Mouse (Mus musculus): ENCODE measurements around the gene Pomgnt1. TPM values are rescaled to one million over a fixed set of nuclear protein-coding genes. Genes with fewer than 3 reads are reported as not detected.

Gene Pomgnt1
- polyA plus RNA-seq, 1 experiment from 2014 or later, result 13.3 TPM

DNA sequence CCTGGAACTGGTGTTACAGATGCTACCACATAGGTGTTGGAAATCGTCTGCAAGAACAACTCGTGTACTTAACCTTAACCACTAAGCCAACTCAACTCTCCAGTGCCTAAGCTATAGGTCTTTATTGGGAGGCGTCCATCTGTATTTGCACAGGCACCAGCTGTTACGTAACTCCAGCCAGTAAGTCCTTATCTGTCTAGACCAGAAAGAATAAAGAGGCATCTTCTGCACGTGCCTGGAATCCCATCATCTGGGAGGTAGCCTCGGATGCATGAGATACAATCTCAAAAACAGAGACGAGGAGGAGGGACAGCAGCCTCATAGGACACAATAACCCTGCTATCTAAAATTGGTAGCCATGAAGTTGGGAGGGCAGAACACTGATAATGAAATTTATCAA, 22.7 kb upstream of the Pomgnt1 start:
- Histone ChIP-seq H3K36me3 (peaks cover 97% of the 10 kb centered on the region), H3K27ac (peak overlapping the region; percentile 83), H3K9me3 (replicated peaks) (no peaks in the 10 kb centered on the region), H3K4me3 (replicated peaks) (no peak overlapping the region), H3K27me3 (no peaks in the 10 kb centered on the region), H3K4me2 (0 out of 2 replicates have a peak overlapping the region, but pooled peaks have one; percentile 6), H3K9ac (no peak overlapping the region), H3K4me1 (replicated peaks) (peaks cover 31% of the 10 kb centered on the region)
- DNase-seq, result peak; percentile 62
- WGBS (ENCODE audit: insufficient replicate concordance), result 18% methylated on average over 7 of the region's 7 CpGs
- peak; percentile 86 for ATAC-seq (ENCODE audit: low read depth)

- no peak overlapping the region for H3K4me2 ChIP-seq
- 89% methylated on average over 5 of the region's 5 CpGs for WGBS (ENCODE audit: insufficient replicate concordance)
These were observed 18.4 kb upstream of the Pomgnt1 start for GRCm38 (mm10) chr4:116105278-116105677.

GRCm38 (mm10) chr4:116110695-116111094, 12.9 kb upstream of the Pomgnt1 start:
- DNase-seq (no peak), ATAC-seq (ENCODE audit: low read depth) (no peak)
- no peaks in the 10 kb centered on the region for H3K9me3 ChIP-seq (replicated peaks)
- H3K36me3 ChIP-seq, result peaks cover 86% of the 10 kb centered on the region
- H3K27ac ChIP-seq, result no peak overlapping the region
- H3K9ac ChIP-seq, result no peak overlapping the region
- no peak overlapping the region for H3K4me2 ChIP-seq
- H3K27me3 ChIP-seq, result no peaks in the 10 kb centered on the region
- no peaks in the 10 kb centered on the region for H3K4me1 ChIP-seq (replicated peaks)
- WGBS (ENCODE audit: insufficient replicate concordance), result 84% methylated on average over 6 of the region's 6 CpGs
- no peak overlapping the region for H3K4me3 ChIP-seq (replicated peaks)

More at GRCm38 (mm10) chr4:116105278-116105677, 18.4 kb upstream of the Pomgnt1 start:
- Histone ChIP-seq H3K4me1 (replicated peaks) (peaks cover 22% of the 10 kb centered on the region), H3K27me3 (no peaks in the 10 kb centered on the region), H3K27ac (no peak overlapping the region), H3K9ac (no peak overlapping the region), H3K4me3 (replicated peaks) (no peak overlapping the region), H3K36me3 (peaks cover 91% of the 10 kb centered on the region), H3K9me3 (replicated peaks) (no peaks in the 10 kb centered on the region)
- DNase-seq, result no peak
- no peak for ATAC-seq (ENCODE audit: low read depth)

DNA sequence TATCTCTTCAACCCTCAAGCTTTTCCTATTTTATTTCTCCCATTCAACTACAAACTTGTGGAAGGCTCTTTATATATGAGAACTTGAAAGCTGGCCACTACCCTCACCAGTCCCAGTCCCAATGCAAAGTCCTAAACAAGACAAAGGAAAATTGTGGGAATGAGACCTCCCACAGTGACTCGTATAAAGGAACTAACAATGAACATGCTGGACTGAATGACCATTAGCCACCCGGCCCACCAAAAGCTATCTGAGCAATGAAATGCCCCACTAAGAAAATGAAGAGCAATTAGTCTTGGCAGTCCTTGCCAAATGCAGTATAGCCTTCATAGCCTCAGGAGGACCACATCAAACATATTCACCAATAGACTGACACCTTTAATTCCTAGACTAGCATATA, 12.2 kb upstream of the Pomgnt1 start:
- 79% methylated on average over 2 of the region's 2 CpGs for WGBS (ENCODE audit: insufficient replicate concordance)
- no peak for ATAC-seq (ENCODE audit: low read depth)
- Histone ChIP-seq H3K4me3 (replicated peaks) (no peak overlapping the region), H3K4me2 (no peak overlapping the region), H3K36me3 (peaks cover 86% of the 10 kb centered on the region), H3K27ac (no peak overlapping the region), H3K27me3 (no peaks in the 10 kb centered on the region), H3K9me3 (replicated peaks) (no peaks in the 10 kb centered on the region), H3K9ac (no peak overlapping the region), H3K4me1 (replicated peaks) (no peaks in the 10 kb centered on the region)
- no peak for DNase-seq

DNA sequence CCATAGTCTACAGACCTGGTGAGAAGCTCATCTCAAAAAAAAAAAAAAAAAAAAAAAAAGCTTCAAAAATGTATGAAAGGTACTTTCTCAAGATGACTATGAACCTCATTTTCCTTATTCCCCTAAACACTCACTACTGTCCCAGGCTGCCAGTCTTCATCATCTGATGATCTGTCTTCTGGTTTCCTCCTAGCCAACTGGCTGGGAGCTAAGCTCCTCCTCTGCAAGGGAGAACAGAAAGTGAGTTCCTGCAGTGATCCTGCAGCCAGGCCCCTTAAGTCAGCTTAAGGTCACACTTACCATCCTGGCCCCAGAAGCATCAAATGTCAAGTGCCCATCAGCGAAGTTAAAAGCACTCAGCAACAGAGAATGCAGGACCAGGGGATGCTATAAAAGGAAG, 878 bp upstream of the Pomgnt1 start:
- DNase-seq (peak; percentile 21), ATAC-seq (ENCODE audit: low read depth) (peak; percentile 30; the same call in 1 of the 2 replicates)
- Histone ChIP-seq H3K27ac (peak overlapping the region; percentile 82), H3K9ac (peak overlapping the region; percentile 78), H3K4me2 (peak overlapping the region; percentile 80), H3K27me3 (no peaks in the 10 kb centered on the region), H3K9me3 (replicated peaks) (no peaks in the 10 kb centered on the region), H3K4me3 (replicated peaks) (peak overlapping the region; percentile 71), H3K4me1 (replicated peaks) (peaks cover 46% of the 10 kb centered on the region), H3K36me3 (peaks cover 24% of the 10 kb centered on the region)
- 0% methylated on average over 1 of the region's 1 CpGs for WGBS (ENCODE audit: insufficient replicate concordance)

DNA sequence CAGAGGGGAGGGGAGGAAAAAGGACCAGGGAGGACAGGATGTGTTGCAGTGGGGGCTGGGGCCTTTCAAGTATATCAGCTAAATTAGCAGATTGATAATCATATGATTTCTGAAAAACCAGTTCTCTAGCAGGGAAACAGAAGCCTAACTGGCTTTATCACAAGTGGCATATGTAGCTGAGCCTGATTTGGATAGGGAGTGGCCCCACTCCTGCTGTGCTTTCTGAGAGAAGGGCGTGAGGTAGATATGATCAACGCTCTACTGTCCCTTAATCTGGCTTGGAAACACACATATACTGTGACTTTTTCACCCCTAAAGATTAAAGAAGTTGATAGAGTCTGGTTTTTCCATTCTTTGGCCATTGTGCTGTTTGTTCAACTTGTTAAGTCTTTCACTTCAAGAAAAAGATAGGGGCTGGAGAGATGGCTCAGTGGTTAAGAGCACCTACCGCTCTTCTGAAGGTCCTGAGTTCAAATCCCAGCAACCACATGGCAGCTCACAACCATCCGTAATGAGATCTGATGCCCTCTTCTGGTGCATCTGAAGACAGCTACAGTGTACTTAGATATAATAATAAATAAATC, 2.3 kb downstream of the Pomgnt1 start:
- H3K36me3 ChIP-seq, result no peaks in the 10 kb centered on the region; the same call in 1 of the 2 replicates
- ATAC-seq (ENCODE audit: low read depth), result peak; percentile 51
- 52% methylated on average over 4 of the region's 4 CpGs for WGBS (ENCODE audit: insufficient replicate concordance)
- H3K27me3 ChIP-seq, result no peaks in the 10 kb centered on the region
- peaks cover 46% of the 10 kb centered on the region for H3K4me1 ChIP-seq (replicated peaks)
- no peaks in the 10 kb centered on the region for H3K9me3 ChIP-seq (replicated peaks)
- no peak overlapping the region for H3K27ac ChIP-seq
- no peak overlapping the region for H3K9ac ChIP-seq
- peak overlapping the region; percentile 14; the same call in 1 of the 2 replicates for H3K4me2 ChIP-seq
- no peak overlapping the region for H3K4me3 ChIP-seq (replicated peaks)
- peak; percentile 44 for DNase-seq

GRCm38 (mm10) chr4:116127956-116128355, 4.3 kb downstream of the Pomgnt1 start:
- Histone ChIP-seq H3K27ac (no peak overlapping the region), H3K4me1 (replicated peaks) (peaks cover 27% of the 10 kb centered on the region), H3K4me2 (no peak overlapping the region), H3K9ac (no peak overlapping the region), H3K36me3 (no peaks in the 10 kb centered on the region), H3K9me3 (replicated peaks) (no peaks in the 10 kb centered on the region), H3K4me3 (replicated peaks) (no peak overlapping the region), H3K27me3 (no peaks in the 10 kb centered on the region)
- 80% methylated on average over 6 of the region's 6 CpGs for WGBS (ENCODE audit: insufficient replicate concordance)
- DNase-seq, result no peak
- ATAC-seq (ENCODE audit: low read depth), result no peak

- Histone ChIP-seq H3K27me3 (no peaks in the 10 kb centered on the region), H3K9ac (no peak overlapping the region), H3K4me3 (replicated peaks) (no peak overlapping the region), H3K4me2 (no peak overlapping the region), H3K9me3 (replicated peaks) (no peaks in the 10 kb centered on the region), H3K36me3 (no peaks in the 10 kb centered on the region), H3K27ac (no peak overlapping the region), H3K4me1 (replicated peaks) (no peaks in the 10 kb centered on the region)
- ATAC-seq (ENCODE audit: low read depth), result no peak
- DNase-seq, result no peak
- WGBS (ENCODE audit: insufficient replicate concordance), result 53% methylated on average over 4 of the region's 4 CpGs
These were observed 9.5 kb downstream of the Pomgnt1 start for GRCm38 (mm10) chr4:116133126-116133525.

DNA sequence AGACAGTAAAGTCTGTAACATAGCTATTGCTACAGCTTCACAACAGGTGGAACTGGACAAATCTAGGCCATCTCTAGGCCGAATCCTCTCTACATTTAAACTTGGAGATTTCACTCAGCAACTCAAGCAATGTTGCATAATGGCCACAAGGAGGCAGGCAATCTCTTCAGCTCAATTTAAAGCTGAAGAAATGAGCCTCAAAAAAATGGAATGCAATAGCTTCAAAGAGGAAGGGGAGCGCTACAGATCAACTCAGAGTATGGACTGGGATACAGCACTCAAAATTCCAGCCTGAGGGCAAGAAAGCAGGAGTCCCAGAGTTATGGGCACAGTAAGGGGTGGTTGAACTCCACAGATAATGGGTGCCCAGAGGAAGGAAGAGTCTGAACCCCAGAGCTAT, 11.3 kb downstream of the Pomgnt1 start:
- Histone ChIP-seq H3K27ac (no peak overlapping the region), H3K27me3 (peaks cover 3% of the 10 kb centered on the region; the same call in 1 of the 2 replicates), H3K36me3 (no peaks in the 10 kb centered on the region), H3K9me3 (replicated peaks) (no peaks in the 10 kb centered on the region), H3K9ac (no peak overlapping the region), H3K4me3 (replicated peaks) (no peak overlapping the region), H3K4me1 (replicated peaks) (no peaks in the 10 kb centered on the region), H3K4me2 (no peak overlapping the region)
- no peak for ATAC-seq (ENCODE audit: low read depth)
- 30% methylated on average over 2 of the region's 2 CpGs for WGBS (ENCODE audit: insufficient replicate concordance)
- no peak for DNase-seq

- Histone ChIP-seq H3K36me3 (no peaks in the 10 kb centered on the region), H3K4me2 (no peak overlapping the region), H3K9ac (no peak overlapping the region), H3K27ac (no peak overlapping the region), H3K4me3 (replicated peaks) (no peak overlapping the region), H3K27me3 (peaks cover 25% of the 10 kb centered on the region), H3K4me1 (replicated peaks) (no peaks in the 10 kb centered on the region), H3K9me3 (replicated peaks) (no peaks in the 10 kb centered on the region)
- ATAC-seq (ENCODE audit: low read depth), result 0 out of 2 replicates have a peak, but pooled peaks have one; percentile 26
- 51% methylated on average over 13 of the region's 13 CpGs for whole genome bisulfite sequencing (ENCODE audit: insufficient replicate concordance)
- DNase-seq, result no peak
These were observed 13.9 kb downstream of the Pomgnt1 start for GRCm38 (mm10) chr4:116137421-116137996.

DNA sequence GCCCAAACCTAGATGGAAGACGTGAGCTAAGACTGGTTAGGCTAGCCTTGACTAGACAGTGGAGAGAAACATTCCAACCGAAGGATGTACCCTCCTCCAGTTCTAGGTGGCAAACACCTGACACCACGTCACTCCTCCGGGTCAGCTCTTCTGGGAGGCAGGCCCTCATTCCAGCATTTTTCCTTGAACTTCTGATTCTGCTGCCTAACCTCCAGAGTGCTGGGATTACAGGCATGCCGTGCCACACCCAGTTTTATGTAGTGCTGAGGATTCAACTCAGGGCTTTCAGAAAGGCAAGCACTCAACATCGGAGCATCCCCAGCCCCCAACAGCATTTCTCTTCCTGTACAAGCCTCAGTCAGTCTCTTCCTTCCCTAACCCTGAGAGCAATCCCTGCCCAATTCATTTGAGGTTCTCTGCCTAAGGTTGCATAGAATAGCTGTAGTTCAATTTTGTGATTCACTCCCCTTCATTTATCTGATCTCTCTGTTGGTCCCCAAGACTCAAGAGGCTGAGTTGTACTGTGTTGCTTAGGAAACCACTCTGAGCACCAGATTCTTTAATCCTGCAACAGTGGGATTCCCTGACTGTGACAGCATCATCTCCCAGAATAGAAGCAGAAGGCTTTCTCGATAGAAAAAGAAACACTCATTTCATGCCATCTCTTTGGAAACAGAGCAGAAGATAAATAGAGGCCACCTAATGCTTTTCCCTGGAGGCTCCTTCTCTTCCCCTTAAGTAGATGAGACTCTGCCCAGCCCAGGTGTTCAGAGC, 17.3 kb downstream of the Pomgnt1 start:
- DNase-seq, result no peak

More for the DNA sequence above, 17.3 kb downstream of the Pomgnt1 start:
- no peak overlapping the region for H3K27ac ChIP-seq
- no peak for ATAC-seq (ENCODE audit: low read depth)
- 64% methylated on average over 7 of the region's 7 CpGs for WGBS (ENCODE audit: insufficient replicate concordance)
- no peaks in the 10 kb centered on the region for H3K9me3 ChIP-seq (replicated peaks)
- H3K4me2 ChIP-seq, result no peak overlapping the region
- H3K27me3 ChIP-seq, result peaks cover 54% of the 10 kb centered on the region
- H3K36me3 ChIP-seq, result no peaks in the 10 kb centered on the region
- no peak overlapping the region for H3K9ac ChIP-seq
- peaks cover 13% of the 10 kb centered on the region; the same call in 1 of the 2 replicates for H3K4me1 ChIP-seq (replicated peaks)
- no peak overlapping the region for H3K4me3 ChIP-seq (replicated peaks)

Measured in liver, embryonic 13.5 days (tissue).